Mouse (Mus musculus) forebrain, embryonic 14.5 days (tissue): Measurements from ENCODE around the gene Igsf8. TPM values are rescaled to one million over a fixed set of nuclear protein-coding genes. Genes with fewer than 3 reads are reported as not detected.

ENCODE experiments used
- ATAC-seq: fragments of 200-750 bp; cut with Nextera tagmentation; 2 replicates; pipeline ENCODE4 v1.8.0; 2017; ENCODE audit warnings: mild to moderate bottlenecking, moderate library complexity
- DNase-seq: peaks from one replicate; pipeline ENCODE4 v3.0.0-alpha.2; 2015; ENCODE audit warnings: low spot score
- H3K27ac ChIP-seq: fragments of 300-500 bp; sonication (generic); 2 replicates; pipeline ENCODE4 v1.5.1; 2014; ENCODE audit warnings: low read depth, mild to moderate bottlenecking, control low read depth, low read length, moderate library complexity
- H3K27me3 ChIP-seq: fragments of 300-500 bp; sonication (generic); replicated peaks from 2 replicates; pipeline ENCODE4 v1.6.1; 2014; ENCODE audit warnings: low read length, control low read depth, mixed read lengths; ENCODE audit not compliant: control insufficient read depth, insufficient read depth
- H3K36me3 ChIP-seq: fragments of 300-500 bp; sonication (generic); 2 replicates; pipeline ENCODE4 v1.6.1; 2014; ENCODE audit warnings: low read length, control low read depth; ENCODE audit not compliant: control insufficient read depth, insufficient read depth
- H3K4me1 ChIP-seq: fragments of 300-500 bp; sonication (generic); 2 replicates; pipeline ENCODE4 v1.6.1; 2014; ENCODE audit warnings: antibody characterized with exemption, low read length, control low read depth; ENCODE audit not compliant: control insufficient read depth, insufficient read depth
- H3K4me2 ChIP-seq: fragments of 300-500 bp; sonication (generic); 2 replicates; pipeline ENCODE4 v1.6.1; 2014; ENCODE audit warnings: mild to moderate bottlenecking, control low read depth, low read length
- H3K4me3 ChIP-seq: fragments of 300-500 bp; sonication (generic); 2 replicates; pipeline ENCODE4 v1.5.1; 2014; ENCODE audit warnings: low read depth, low read length, control low read depth
- H3K9ac ChIP-seq: fragments of 300-500 bp; sonication (generic); 2 replicates; pipeline ENCODE4 v1.6.1; 2014; ENCODE audit warnings: mild to moderate bottlenecking, low read length, control low read depth, moderate library complexity
- H3K9me3 ChIP-seq: fragments of 300-500 bp; sonication (generic); replicated peaks from 2 replicates; pipeline ENCODE4 v1.6.1; 2016; ENCODE audit warnings: low read length, control low read depth, mixed read lengths; ENCODE audit not compliant: control insufficient read depth
- WGBS: fragments of 180-500 bp; shearing (Covaris S2); extraction: QIAGEN DNeasy Blood & Tissue Kit; methylation state at CpG from one replicate; pipeline ENCODE4 v1.1.7; 2014; 5-methylcytosine and 5-hydroxymethylcytosine counted together
- polyA plus RNA-seq: library from polyadenylated mRNA; unstranded; fragments of >200 nt; fragmentation: Nextera tagmentation; extraction: Ambion mirVana; gene quantifications from 2 replicates; pipeline ENCODE4 v1.2.1, GENCODE M21; 2014

Igsf8 gene
- polyA plus RNA-seq, 1 experiment from 2014 or later = 147 TPM

DNA sequence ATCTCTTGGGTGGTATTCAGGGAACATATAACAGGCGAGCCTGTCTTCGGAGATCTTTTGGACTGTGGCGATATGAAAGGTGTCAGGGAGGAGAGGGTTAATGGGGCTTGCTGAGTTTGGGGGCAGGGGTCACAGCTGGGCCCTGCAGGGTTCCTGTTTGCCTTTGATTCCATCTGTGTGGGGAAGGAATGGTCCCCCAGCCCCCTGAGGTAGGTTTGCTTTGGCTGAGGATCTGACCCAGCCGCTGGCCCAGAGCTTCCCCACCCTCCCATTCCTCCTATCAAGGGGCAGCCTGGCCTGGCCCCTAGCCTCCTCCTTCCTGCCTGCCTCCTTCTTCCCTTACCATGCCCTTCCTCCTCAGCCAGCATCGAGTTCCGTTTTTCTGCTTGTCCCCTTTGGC lies 41.4 kb downstream of the Igsf8 start:
- no peaks in the 10 kb centered on the region for H3K9me3 ChIP-seq
- H3K4me3 ChIP-seq = no peak overlapping the region
- H3K9ac ChIP-seq = no peak overlapping the region
- H3K36me3 ChIP-seq = no peaks in the 10 kb centered on the region
- DNase-seq (no peak), ATAC-seq (no peak)
- no peak overlapping the region for H3K4me2 ChIP-seq
- H3K27ac ChIP-seq = no peak overlapping the region
- peaks cover 13% of the 10 kb centered on the region; the same call in 1 of the 2 replicates for H3K4me1 ChIP-seq
- 12% methylated on average over 6 of the region's 6 CpGs for WGBS
- H3K27me3 ChIP-seq = no peaks in the 10 kb centered on the region

DNA sequence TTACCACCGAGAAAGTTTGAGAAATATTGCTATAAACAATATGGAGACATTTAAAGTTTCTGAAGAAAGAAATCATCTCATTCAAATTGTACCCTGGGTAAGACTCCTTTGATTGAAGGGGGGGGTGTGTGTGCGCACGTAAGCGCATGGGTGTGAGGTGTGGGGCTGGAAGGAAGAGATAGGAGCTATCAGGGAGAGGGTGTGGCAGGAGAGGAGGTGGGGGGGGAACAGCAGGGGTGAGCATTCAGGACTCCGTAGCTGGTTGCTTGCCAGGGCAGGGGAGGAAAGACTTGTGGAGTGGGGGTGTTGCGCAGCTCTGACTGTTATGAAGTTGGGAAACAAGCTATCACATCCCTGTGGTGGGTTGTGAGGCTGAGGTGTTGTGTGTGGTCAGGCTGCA lies 43.0 kb downstream of the Igsf8 start:
- WGBS = 76% methylated on average over 6 of the region's 6 CpGs
- Histone ChIP-seq H3K4me1 (peaks cover 17% of the 10 kb centered on the region), H3K9ac (no peak overlapping the region), H3K27ac (no peak overlapping the region), H3K9me3 (no peaks in the 10 kb centered on the region), H3K27me3 (no peaks in the 10 kb centered on the region), H3K4me2 (no peak overlapping the region), H3K4me3 (no peak overlapping the region), H3K36me3 (no peaks in the 10 kb centered on the region)
- no peak for ATAC-seq
- no peak for DNase-seq

DNA sequence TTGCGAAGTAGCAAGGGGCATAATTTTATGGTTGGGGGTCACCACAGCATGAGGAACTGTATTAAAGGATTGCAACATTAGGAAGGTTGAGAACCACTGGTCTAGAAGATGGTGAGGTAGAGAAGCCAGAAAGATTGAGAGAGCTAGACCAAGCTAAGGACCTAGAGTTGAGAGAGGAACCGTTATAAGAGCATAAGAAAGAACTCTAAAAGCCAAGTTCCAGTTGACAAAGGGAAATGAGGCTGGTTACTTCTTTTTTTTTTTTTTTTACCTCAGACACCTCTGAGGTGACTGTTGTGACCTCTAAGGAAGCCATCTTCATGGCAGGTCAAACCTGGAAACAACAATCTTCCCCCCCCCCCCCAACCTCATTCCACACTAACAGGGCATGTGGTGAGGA lies 43.7 kb downstream of the Igsf8 start:
- no peak for DNase-seq
- 93% methylated on average over 2 of the region's 2 CpGs for WGBS
- no peak for ATAC-seq
- Histone ChIP-seq H3K36me3 (no peaks in the 10 kb centered on the region), H3K4me2 (no peak overlapping the region), H3K9me3 (no peaks in the 10 kb centered on the region), H3K4me1 (peaks cover 22% of the 10 kb centered on the region), H3K27ac (no peak overlapping the region), H3K27me3 (no peaks in the 10 kb centered on the region), H3K4me3 (no peak overlapping the region), H3K9ac (no peak overlapping the region)

DNA sequence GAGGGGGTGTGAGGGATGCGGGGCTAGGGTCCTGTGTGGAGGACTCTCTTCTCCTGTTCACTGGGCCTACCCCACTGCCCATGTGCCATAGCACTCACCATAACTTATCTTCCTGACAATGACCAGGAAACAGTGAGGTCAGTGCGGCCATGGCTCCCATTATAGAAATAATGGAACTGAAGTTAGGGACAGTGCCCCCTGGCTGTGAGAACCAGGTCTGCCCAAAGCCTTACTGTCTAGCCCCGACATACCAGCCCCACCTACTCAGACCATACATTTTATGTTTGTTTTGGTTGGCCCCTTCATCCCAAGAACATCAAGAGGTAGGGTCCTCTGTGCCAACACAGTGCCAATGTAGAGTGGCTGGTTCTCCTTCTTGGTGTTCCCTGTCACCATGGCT lies 44.2 kb downstream of the Igsf8 start:
- 82% methylated on average over 3 of the region's 3 CpGs for WGBS

DNA sequence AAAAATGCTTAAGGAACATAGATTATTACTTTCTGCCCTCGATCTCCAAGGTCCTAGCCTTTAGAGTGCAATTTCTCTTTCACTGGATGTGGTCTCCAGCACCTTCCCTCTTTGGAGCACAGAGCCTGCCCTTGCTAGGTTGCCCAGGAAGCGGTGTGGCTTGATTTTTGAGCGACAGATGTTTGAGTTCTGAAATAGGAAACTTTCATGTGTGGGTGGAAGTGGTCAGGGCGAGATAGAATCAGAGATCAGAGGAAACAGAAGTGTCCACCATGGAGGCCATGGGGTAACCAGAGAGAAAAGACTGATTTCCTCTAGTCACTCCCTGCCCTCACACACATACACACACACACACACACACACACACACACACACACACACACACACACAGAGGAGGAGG lies 44.8 kb downstream of the Igsf8 start:
- Histone ChIP-seq H3K36me3 (no peaks in the 10 kb centered on the region), H3K9me3 (no peaks in the 10 kb centered on the region), H3K9ac (no peak overlapping the region), H3K27ac (no peak overlapping the region), H3K27me3 (no peaks in the 10 kb centered on the region), H3K4me2 (no peak overlapping the region), H3K4me3 (no peak overlapping the region), H3K4me1 (peaks cover 25% of the 10 kb centered on the region)
- WGBS = 90% methylated on average over 4 of the region's 4 CpGs
- ATAC-seq (no peak), DNase-seq (no peak)

More for the DNA sequence above, 44.2 kb downstream of the Igsf8 start:
- H3K36me3 ChIP-seq = no peaks in the 10 kb centered on the region
- no peaks in the 10 kb centered on the region for H3K27me3 ChIP-seq
- no peaks in the 10 kb centered on the region for H3K9me3 ChIP-seq
- ATAC-seq (no peak), DNase-seq (no peak)
- no peak overlapping the region for H3K4me3 ChIP-seq
- no peak overlapping the region for H3K4me2 ChIP-seq
- H3K4me1 ChIP-seq = peaks cover 25% of the 10 kb centered on the region
- H3K9ac ChIP-seq = no peak overlapping the region
- H3K27ac ChIP-seq = no peak overlapping the region

DNA sequence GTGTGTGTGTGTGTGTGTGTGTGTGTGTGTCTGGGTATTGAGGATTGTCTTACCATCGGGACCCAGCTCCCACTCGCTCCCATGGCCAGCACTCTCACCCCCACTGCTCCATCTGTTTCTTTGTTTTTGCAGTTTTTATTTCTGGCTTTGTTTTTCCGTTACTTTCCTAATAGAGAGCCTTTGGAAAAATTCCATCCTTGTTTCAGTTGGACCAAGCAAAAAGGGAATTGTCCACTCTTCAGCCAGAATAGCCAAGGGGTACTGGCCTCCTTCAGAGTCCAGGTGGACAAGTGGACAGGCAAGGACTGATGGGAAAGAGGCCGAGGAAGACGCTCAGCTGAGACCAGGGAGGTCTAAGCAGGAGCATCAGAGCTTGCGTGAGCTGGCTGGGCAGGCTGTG lies 45.4 kb downstream of the Igsf8 start:
- Histone ChIP-seq H3K27me3 (no peaks in the 10 kb centered on the region), H3K4me3 (no peak overlapping the region), H3K36me3 (no peaks in the 10 kb centered on the region), H3K4me2 (no peak overlapping the region), H3K9me3 (no peaks in the 10 kb centered on the region), H3K27ac (peak overlapping the region; percentile 41; the same call in 1 of the 2 replicates), H3K9ac (no peak overlapping the region), H3K4me1 (peaks cover 21% of the 10 kb centered on the region)
- ATAC-seq (no peak), DNase-seq (no peak)
- WGBS = 67% methylated on average over 6 of the region's 6 CpGs

DNA sequence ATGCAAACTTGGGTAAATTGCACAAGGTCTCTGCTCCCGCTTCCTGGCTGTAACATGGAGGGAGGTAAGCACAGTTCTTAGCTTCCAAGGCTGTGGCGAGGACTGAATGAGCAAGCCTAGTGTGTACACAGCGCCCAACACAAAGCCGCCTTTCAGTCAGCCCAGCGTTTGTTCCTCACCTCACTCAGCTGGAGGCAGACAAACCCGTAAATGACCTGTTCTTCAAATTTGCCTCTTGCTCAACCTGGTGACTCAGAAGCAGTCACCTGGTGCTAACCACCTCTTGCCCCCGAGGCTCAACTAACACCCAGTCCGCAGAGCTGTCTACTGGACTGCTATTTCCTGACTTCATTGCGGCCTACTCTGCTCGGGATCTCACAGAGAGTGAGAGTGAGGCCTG lies 46.5 kb downstream of the Igsf8 start:
- no peaks in the 10 kb centered on the region for H3K36me3 ChIP-seq
- no peak overlapping the region for H3K9ac ChIP-seq
- DNase-seq (no peak), ATAC-seq (no peak)
- WGBS = 42% methylated on average over 10 of the region's 10 CpGs
- H3K27me3 ChIP-seq = no peaks in the 10 kb centered on the region
- H3K4me2 ChIP-seq = no peak overlapping the region
- no peaks in the 10 kb centered on the region for H3K9me3 ChIP-seq
- peaks cover 21% of the 10 kb centered on the region for H3K4me1 ChIP-seq
- H3K27ac ChIP-seq = peak overlapping the region; percentile 48
- H3K4me3 ChIP-seq = no peak overlapping the region

DNA sequence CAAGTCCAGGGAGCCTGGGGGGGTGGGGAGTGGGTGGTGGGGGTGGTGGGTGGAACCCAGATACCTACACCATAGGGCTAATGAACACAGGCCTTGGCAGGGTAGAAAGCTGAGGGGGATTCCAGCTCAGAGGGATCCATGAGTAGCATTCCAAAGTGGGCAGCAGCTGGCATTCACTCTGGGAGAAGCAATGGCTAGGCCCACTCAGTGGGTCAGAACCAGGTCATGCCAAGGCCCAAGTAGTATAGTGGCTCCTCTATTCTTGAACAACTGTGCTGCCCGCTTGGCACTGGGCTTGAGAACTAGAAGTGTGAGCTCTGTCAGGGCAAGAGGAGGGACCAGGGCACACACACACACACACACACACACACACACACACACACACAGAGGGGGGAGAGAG lies 47.0 kb downstream of the Igsf8 start:
- H3K27ac ChIP-seq = peak overlapping the region; percentile 48; the same call in 1 of the 2 replicates
- peaks cover 26% of the 10 kb centered on the region for H3K4me1 ChIP-seq
- DNase-seq = no peak
- H3K9me3 ChIP-seq = no peaks in the 10 kb centered on the region
- H3K4me2 ChIP-seq = no peak overlapping the region
- no peak overlapping the region for H3K9ac ChIP-seq
- 100% methylated on average over 1 of the region's 1 CpGs for WGBS
- H3K27me3 ChIP-seq = no peaks in the 10 kb centered on the region
- no peak for ATAC-seq
- H3K36me3 ChIP-seq = no peaks in the 10 kb centered on the region
- H3K4me3 ChIP-seq = no peak overlapping the region

DNA sequence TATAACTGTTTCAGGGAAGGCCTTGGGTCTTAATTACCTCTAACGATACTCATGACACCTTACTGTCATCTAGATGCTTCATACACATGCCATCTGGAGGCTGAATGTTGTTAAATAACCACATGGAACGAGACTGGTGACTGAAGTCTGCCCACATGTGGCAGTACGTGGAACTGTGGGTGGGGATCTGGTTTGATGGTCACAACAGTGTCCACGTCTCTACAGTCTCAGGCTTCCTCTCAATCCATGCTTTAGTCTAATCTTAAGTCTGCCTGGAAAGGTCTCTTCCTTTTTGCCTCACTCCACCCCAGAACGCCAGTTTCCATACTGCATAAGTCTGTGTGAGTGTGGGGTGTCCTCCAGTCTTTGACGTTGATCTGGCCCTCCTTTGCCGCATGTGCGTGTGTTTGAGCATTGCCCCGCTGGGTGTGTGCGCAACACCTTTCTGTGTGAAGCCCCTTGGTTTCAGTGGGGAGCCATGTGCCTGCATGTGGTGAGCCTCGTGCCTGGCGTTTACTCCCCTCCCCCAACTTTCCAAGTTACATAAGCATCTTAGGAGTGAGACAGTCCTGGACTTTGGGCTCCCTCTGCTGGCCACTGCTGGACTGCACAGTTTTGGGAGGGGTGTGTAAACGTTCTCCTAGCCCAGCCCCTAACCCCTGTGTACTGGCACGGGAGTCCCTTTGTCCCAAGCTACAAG lies 48.4 kb downstream of the Igsf8 start:
- Histone ChIP-seq H3K4me1 (peaks cover 40% of the 10 kb centered on the region), H3K36me3 (no peaks in the 10 kb centered on the region), H3K27me3 (no peaks in the 10 kb centered on the region), H3K4me3 (0 out of 2 replicates have a peak overlapping the region, but pooled peaks have one; percentile 17), H3K9me3 (no peaks in the 10 kb centered on the region), H3K27ac (peak overlapping the region; percentile 88), H3K9ac (peak overlapping the region; percentile 50), H3K4me2 (peak overlapping the region; percentile 58)
- peak; percentile 98 for DNase-seq
- 1% methylated on average over 14 of the region's 14 CpGs for WGBS
- peak; percentile 72 for ATAC-seq
